Mouse (Mus musculus) forebrain, embryonic 16.5 days (tissue): ENCODE data around the gene Gtse1. TPM values are rescaled to one million over a fixed set of nuclear protein-coding genes. Genes with fewer than 3 reads are reported as not detected.
A peak's percentile ranks its signal among the peaks of the same experiment; 100 is the strongest.

Experiments used
- ATAC-seq: fragments of 200-750 bp; cut with Nextera tagmentation; 2 replicates; pipeline ENCODE4 v1.8.0; 2017; ENCODE audit warnings: mild to moderate bottlenecking, moderate library complexity
- H3K27ac ChIP-seq: fragments of 300-500 bp; sonication (generic); 2 replicates; pipeline ENCODE4 v1.5.1; 2014; ENCODE audit warnings: low read length, control low read depth
- H3K27me3 ChIP-seq: fragments of 300-500 bp; sonication (generic); replicated peaks from 2 replicates; pipeline ENCODE4 v1.6.1; 2014; ENCODE audit warnings: low read length; ENCODE audit not compliant: control insufficient read depth, insufficient read depth
- H3K36me3 ChIP-seq: fragments of 300-500 bp; sonication (generic); 2 replicates; pipeline ENCODE4 v1.6.1; 2014; ENCODE audit not compliant: control insufficient read depth, insufficient read depth
- H3K4me1 ChIP-seq: fragments of 300-500 bp; sonication (generic); replicated peaks from 2 replicates; pipeline ENCODE4 v1.6.1; 2014; ENCODE audit warnings: low read length; ENCODE audit not compliant: control insufficient read depth, insufficient read depth
- H3K4me2 ChIP-seq: fragments of 300-500 bp; sonication (generic); 2 replicates; pipeline ENCODE4 v1.6.1; 2014; ENCODE audit warnings: mild to moderate bottlenecking, low read length, control low read depth
- H3K4me3 ChIP-seq: fragments of 300-500 bp; sonication (generic); replicated peaks from 2 replicates; pipeline ENCODE4 v1.5.1; 2014; ENCODE audit warnings: mild to moderate bottlenecking, low read length, control low read depth
- H3K9ac ChIP-seq: fragments of 300-500 bp; sonication (generic); replicated peaks from 2 replicates; pipeline ENCODE4 v1.6.1; 2014; ENCODE audit warnings: low read depth, low read length, control low read depth
- H3K9me3 ChIP-seq: fragments of 300-500 bp; sonication (generic); 2 replicates; pipeline ENCODE4 v1.6.1; 2016; ENCODE audit warnings: low read length; ENCODE audit not compliant: control insufficient read depth
- WGBS: fragments of 180-500 bp; shearing (Covaris S2); extraction: QIAGEN DNeasy Blood & Tissue Kit; methylation state at CpG from one replicate; pipeline ENCODE4 v1.1.7; 2014; 5-methylcytosine and 5-hydroxymethylcytosine counted together
- polyA plus RNA-seq: library from polyadenylated mRNA; unstranded; fragments of >200 nt; fragmentation: Nextera tagmentation; extraction: Ambion mirVana; gene quantifications from 2 replicates; pipeline ENCODE4 v1.2.1, GENCODE M21; 2015

Gene Gtse1
- polyA plus RNA-seq, 1 experiment from 2014 or later, result 12.7 TPM

- Histone ChIP-seq H3K9ac (no peak overlapping the region), H3K4me2 (no peak overlapping the region), H3K27ac (no peak overlapping the region), H3K27me3 (no peaks in the 10 kb centered on the region), H3K36me3 (peaks cover 2% of the 10 kb centered on the region; the same call in 1 of the 2 replicates), H3K4me3 (no peak overlapping the region), H3K4me1 (no peaks in the 10 kb centered on the region; the same call in 1 of the 2 replicates), H3K9me3 (no peaks in the 10 kb centered on the region)
- 78% methylated on average over 8 of the region's 8 CpGs for WGBS
- ATAC-seq, result no peak
Measured at GRCm38 (mm10) chr15:85903826-85904225, 44.3 kb downstream of the Gtse1 start.

- Histone ChIP-seq H3K9ac (no peak overlapping the region), H3K36me3 (no peaks in the 10 kb centered on the region)
Measured at GRCm38 (mm10) chr15:85908660-85909491, 49.3 kb downstream of the Gtse1 start.

DNA sequence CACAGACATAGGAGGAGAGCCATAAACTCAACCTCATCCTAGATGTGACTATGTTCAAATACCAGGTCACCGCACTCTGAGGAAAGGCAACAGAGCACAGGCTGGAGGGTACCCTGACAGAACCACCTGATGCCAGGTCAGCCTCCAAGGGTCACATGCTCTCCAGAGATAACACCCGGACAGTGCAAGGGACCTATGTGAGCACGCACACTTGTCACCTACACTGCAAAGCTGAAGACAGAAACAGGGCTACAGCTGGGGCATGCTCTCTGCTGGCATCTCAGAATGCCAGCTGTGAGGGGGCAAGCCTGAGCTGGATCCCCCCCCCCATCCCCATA, 49.9 kb downstream of the Gtse1 start:
- Histone ChIP-seq H3K36me3 (no peaks in the 10 kb centered on the region), H3K27me3 (no peaks in the 10 kb centered on the region), H3K27ac (no peak overlapping the region), H3K9me3 (no peaks in the 10 kb centered on the region), H3K9ac (no peak overlapping the region), H3K4me3 (no peak overlapping the region), H3K4me2 (no peak overlapping the region), H3K4me1 (no peaks in the 10 kb centered on the region)
- 92% methylated on average over 3 of the region's 3 CpGs for WGBS
- ATAC-seq, result no peak

More at GRCm38 (mm10) chr15:85908660-85909491, 49.3 kb downstream of the Gtse1 start:
- Histone ChIP-seq H3K4me3 (no peak overlapping the region), H3K27ac (no peak overlapping the region), H3K4me2 (no peak overlapping the region), H3K9me3 (no peaks in the 10 kb centered on the region), H3K4me1 (no peaks in the 10 kb centered on the region), H3K27me3 (no peaks in the 10 kb centered on the region)
- ATAC-seq, result no peak
- 87% methylated on average over 7 of the region's 7 CpGs for WGBS

GRCm38 (mm10) chr15:85909931-85910330, 50.4 kb downstream of the Gtse1 start:
- Histone ChIP-seq H3K36me3 (no peaks in the 10 kb centered on the region), H3K4me3 (no peak overlapping the region), H3K4me1 (no peaks in the 10 kb centered on the region), H3K27me3 (no peaks in the 10 kb centered on the region), H3K4me2 (no peak overlapping the region), H3K27ac (no peak overlapping the region), H3K9ac (no peak overlapping the region), H3K9me3 (no peaks in the 10 kb centered on the region)
- no peak for ATAC-seq
- WGBS, result 51% methylated on average over 10 of the region's 10 CpGs

DNA sequence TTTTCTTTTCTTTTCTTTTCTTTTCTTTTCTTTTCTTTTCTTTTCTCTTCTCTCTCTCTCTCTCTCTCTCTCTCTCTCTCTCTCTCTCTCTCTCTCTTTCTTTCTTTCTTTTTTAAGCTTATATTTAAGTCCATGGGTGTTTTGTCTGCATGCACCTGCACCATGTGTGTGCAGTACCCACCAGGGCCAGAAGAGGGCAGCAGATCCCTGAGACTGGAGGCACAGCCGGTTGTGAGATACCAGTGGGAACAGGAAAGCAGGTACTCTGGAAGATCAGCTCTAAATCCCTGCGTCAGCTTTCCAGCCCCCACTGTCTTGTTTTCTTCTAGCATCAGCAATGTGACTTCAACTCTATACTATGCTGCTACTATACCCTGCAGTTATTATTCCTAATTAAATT, 54.1 kb downstream of the Gtse1 start:
- no peaks in the 10 kb centered on the region for H3K27me3 ChIP-seq
- WGBS, result 24% methylated on average over 2 of the region's 2 CpGs
- H3K9me3 ChIP-seq, result 0 out of 2 replicates have a peak, but pooled peaks cover 3% of the 10 kb centered on the region
- H3K4me3 ChIP-seq, result no peak overlapping the region
- no peak overlapping the region for H3K9ac ChIP-seq
- H3K36me3 ChIP-seq, result no peaks in the 10 kb centered on the region
- no peak for ATAC-seq
- H3K4me1 ChIP-seq, result no peaks in the 10 kb centered on the region
- H3K4me2 ChIP-seq, result no peak overlapping the region
- H3K27ac ChIP-seq, result no peak overlapping the region

GRCm38 (mm10) chr15:85919191-85919891, 59.8 kb downstream of the Gtse1 start:
- no peak overlapping the region for H3K9ac ChIP-seq
- WGBS, result 31% methylated on average over 8 of the region's 8 CpGs
- ATAC-seq, result 0 out of 2 replicates have a peak, but pooled peaks have one; percentile 15
- 0 out of 2 replicates have a peak, but pooled peaks cover 3% of the 10 kb centered on the region for H3K9me3 ChIP-seq
- 0 out of 2 replicates have a peak overlapping the region, but pooled peaks have one; percentile 9 for H3K27ac ChIP-seq
- no peaks in the 10 kb centered on the region for H3K36me3 ChIP-seq
- no peak overlapping the region for H3K4me2 ChIP-seq
- no peaks in the 10 kb centered on the region; the same call in 1 of the 2 replicates for H3K4me1 ChIP-seq
- H3K4me3 ChIP-seq, result no peak overlapping the region
- no peaks in the 10 kb centered on the region for H3K27me3 ChIP-seq

- no peaks in the 10 kb centered on the region for H3K36me3 ChIP-seq
- no peak overlapping the region for H3K4me2 ChIP-seq
- H3K4me3 ChIP-seq, result no peak overlapping the region
- no peak for ATAC-seq
- WGBS, result 34% methylated on average over 8 of the region's 8 CpGs
- H3K9ac ChIP-seq, result no peak overlapping the region
- H3K9me3 ChIP-seq, result 0 out of 2 replicates have a peak, but pooled peaks cover 3% of the 10 kb centered on the region
- H3K4me1 ChIP-seq, result no peaks in the 10 kb centered on the region; the same call in 1 of the 2 replicates
- H3K27ac ChIP-seq, result peak overlapping the region; percentile 9; the same call in 1 of the 2 replicates
- no peaks in the 10 kb centered on the region for H3K27me3 ChIP-seq
Measured at GRCm38 (mm10) chr15:85919892-85920248, 60.3 kb downstream of the Gtse1 start.

GRCm38 (mm10) chr15:85921855-85922254, 62.3 kb downstream of the Gtse1 start:
- H3K4me2 ChIP-seq, result no peak overlapping the region
- no peaks in the 10 kb centered on the region for H3K36me3 ChIP-seq
- no peaks in the 10 kb centered on the region; the same call in 1 of the 2 replicates for H3K4me1 ChIP-seq
- H3K27me3 ChIP-seq, result no peaks in the 10 kb centered on the region
- no peak overlapping the region for H3K27ac ChIP-seq
- no peak for ATAC-seq
- WGBS, result 93% methylated on average over 11 of the region's 11 CpGs
- no peak overlapping the region for H3K9ac ChIP-seq
- no peaks in the 10 kb centered on the region for H3K9me3 ChIP-seq
- H3K4me3 ChIP-seq, result no peak overlapping the region
